8 mouse cellular contexts compared by ENCODE assay signal in genomic region chr8:124793172-124793651, GRCm38 (mm10). TPM values are rescaled to one million over a fixed set of nuclear protein-coding genes. Genes with fewer than 3 reads are reported as not detected.
A peak's percentile ranks its signal among the peaks of the same experiment; 100 is the strongest.
DNase-seq lines count a peak whose midpoint lies in the region; ATAC-seq lines count a peak whose summit lies in the region.

No protein-coding gene starts in this region.

- intact Hi-C loops in gastrocnemius, postnatal 36 days (cut with DNase I), result loop anchor here (10.0 kb wide), 1 partner anchor 358 kb away; the partner anchor contains the start of gene Pgbd5
- intact Hi-C loops in left cerebral cortex, postnatal 14 days (cut with DNase I), result no loop called here

- peak; percentile 56 for ATAC-seq in inflammation-experienced regulatory T-cells, adult 6 months
- ATAC-seq in megakaryocyte-erythroid progenitor cell, adult 5-6 weeks (replicated peaks; ENCODE audit: low FRiP score, low TSS enrichment, poor library complexity, severe bottlenecking), result peak; percentile 82

- peak; percentile 95 for DNase-seq in adrenal gland, adult 2 months
- DNase-seq in embryo, embryonic 10.5 days (ENCODE audit: low spot score), result peak; percentile 89
- peak; percentile 81 to 82 for DNase-seq in gastrocnemius, postnatal 36 days
- peak; percentile 69 to 76 for DNase-seq in left cerebral cortex, postnatal 14 days (ENCODE audit: low spot score in 2 of 2)
- DNase-seq in right cerebral cortex, postnatal 25 days, result peak; percentile 67
- peak; percentile 88 for DNase-seq in urinary bladder, postnatal 25 days (ENCODE audit: low spot score)

RNA-seq across cellular contexts. Expression of gene Trim67, which starts 0.3 kb away (rescaled TPM):
- 1 to 10 TPM; 1.4 to 3.5 TPM for total RNA-seq in adrenal gland, adult 2 months (2021)
- polyA plus RNA-seq in adrenal gland, adult 2 months (2012; rRNA removed), result 0.52 and 1.0 TPM in 2 replicates
- total RNA-seq in gastrocnemius, postnatal 36 days (2021), result under 1 TPM; 0.05 to 0.35 TPM
- polyA plus RNA-seq in inflammation-experienced regulatory T-cells, adult 6 months (2017; shearing (Covaris generic)), result not detected
- 1 to 10 TPM; 5.1 to 5.8 TPM for total RNA-seq in left cerebral cortex, postnatal 14 days (2021)
- not detected in 2 replicates for total RNA-seq in megakaryocyte-erythroid progenitor cell, adult 5-6 weeks (2014; fragmentation: Nextera tagmentation)
- not detected in 2 replicates for total RNA-seq in megakaryocyte-erythroid progenitor cell, adult 5-6 weeks (2017)

RNA-seq across cellular contexts. Expression of gene Fam89a, which starts 41.6 kb away (rescaled TPM):
- under 1 TPM; 0.28 to 0.43 TPM for total RNA-seq in adrenal gland, adult 2 months (2021)
- polyA plus RNA-seq in adrenal gland, adult 2 months (2012; rRNA removed), result 1.0 and 1.6 TPM in 2 replicates
- under 1 TPM; 0.37 to 0.64 TPM for total RNA-seq in gastrocnemius, postnatal 36 days (2021)
- polyA plus RNA-seq in inflammation-experienced regulatory T-cells, adult 6 months (2017; shearing (Covaris generic)), result under 1 TPM in 2 of 3 experiments, not detected in 1; 0.75 to 0.80 TPM
- under 1 TPM; 0.34 to 0.62 TPM for total RNA-seq in left cerebral cortex, postnatal 14 days (2021)
- not detected in 2 replicates for total RNA-seq in megakaryocyte-erythroid progenitor cell, adult 5-6 weeks (2014; fragmentation: Nextera tagmentation)
- total RNA-seq in megakaryocyte-erythroid progenitor cell, adult 5-6 weeks (2017), result not detected in 2 replicates

Comparison
In these comparisons a context has a peak if more than half of its experiments do, and no peak if none do; other contexts are left out.
1. Peak in every context shown above with its lines: DNase-seq and ATAC-seq.